Mouse (Mus musculus) megakaryocyte, adult 5-6 weeks (primary cell): ENCODE data around the gene Agr2. TPM values are rescaled to one million over a fixed set of nuclear protein-coding genes. Genes with fewer than 3 reads are reported as not detected.

ENCODE experiments used
- ATAC-seq: 2 replicates; pipeline ENCODE4 v1.8.0; 2016; ENCODE audit warnings: mild to moderate bottlenecking, inconsistent platforms; ENCODE audit not compliant: poor library complexity, severe bottlenecking
- total RNA-seq, 2 experiments: library from RNA; stranded (forward) in 1 of 2; stranded (reverse) in 1 of 2; fragments of 153-499, 151-499 nt in 1 of 2; fragments of 221-1000, 200-1000 nt in 1 of 2; gene quantifications; 2 replicates each; pipeline versions ENCODE4 v1.2.3 to v1.2.4; 2015 to 2017

Agr2 gene
- total RNA-seq (2015) (not detected in 2 replicates), total RNA-seq (2017) (not detected in 2 replicates)

- ATAC-seq, result no peak
Observed at GRCm38 (mm10) chr12:35992711-35993110, at the start of gene Agr2. Gene Agr2 (plus strand): TSS chr12:35992907.

DNA sequence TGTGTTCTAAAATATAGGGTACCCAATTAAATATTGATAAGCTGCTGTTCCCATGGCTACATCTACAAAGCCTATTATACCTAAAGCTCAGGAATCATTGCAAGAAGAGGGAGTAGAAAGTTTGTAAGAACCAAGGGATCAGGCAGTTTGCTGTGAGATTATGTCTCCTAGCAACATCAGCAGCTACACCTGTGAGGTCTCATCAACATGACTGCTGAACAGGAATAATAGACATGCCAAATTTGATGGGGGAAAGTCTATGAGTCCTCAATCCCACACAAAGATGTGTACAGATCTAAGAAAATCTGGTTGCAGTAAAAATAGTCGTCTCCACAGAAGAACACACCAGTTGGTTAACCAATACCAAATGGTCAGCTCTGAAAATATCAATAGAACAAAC is 41.0 kb upstream of the Agr2 start:
- no peak for ATAC-seq

DNA sequence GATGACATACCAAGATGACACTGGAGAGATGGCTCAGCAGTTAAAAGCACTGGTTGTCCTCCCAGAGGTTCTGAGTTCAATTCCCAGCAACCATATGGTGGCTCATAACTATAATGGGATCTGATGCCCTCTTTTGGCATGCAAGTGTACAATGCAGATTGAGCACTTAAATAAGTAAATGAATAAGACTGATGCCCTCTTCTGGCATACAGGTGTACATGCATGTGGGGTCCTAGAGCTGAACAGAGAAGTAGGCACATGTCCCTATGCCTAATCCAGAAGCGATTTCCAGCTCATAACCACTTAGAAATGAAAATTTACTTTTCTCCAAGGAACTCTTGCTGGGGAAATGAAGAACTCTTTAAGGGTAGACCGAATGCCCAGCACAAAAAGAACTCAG is 35.5 kb upstream of the Agr2 start:
- ATAC-seq, result peak; percentile 49; the same call in 1 of the 2 replicates

DNA sequence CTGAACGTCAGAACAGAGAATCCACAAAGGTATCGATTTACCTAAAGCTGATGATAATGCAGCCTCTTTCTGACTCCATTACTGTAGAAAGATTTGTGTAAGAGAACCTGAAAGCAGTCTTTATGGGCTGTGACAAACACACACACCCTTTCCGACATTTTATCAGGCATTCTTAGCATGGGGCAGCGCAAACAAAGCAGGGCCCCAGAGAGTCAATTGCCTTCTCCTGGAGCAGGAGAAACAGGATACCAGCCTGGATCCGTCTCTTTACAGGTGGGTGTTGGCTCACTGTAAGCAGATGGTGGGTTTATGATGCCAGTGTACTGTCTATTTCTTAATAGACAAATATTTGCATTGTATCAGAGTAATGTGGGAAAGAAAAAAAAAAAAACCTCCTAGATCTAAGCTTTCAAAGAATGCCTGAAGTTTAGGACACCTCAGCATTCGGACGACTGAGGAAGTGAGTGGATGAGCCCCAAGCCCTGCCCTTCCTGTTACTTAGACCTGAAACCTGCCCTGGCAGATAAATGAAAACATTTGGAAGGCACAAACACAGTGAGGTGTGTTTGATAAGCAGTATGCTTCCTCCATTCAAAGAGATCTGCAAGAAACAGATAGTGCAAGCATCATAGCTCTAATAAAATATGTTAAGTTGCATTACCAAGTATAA is 26.5 kb upstream of the Agr2 start:
- no peak for ATAC-seq

- no peak for ATAC-seq
Observed at GRCm38 (mm10) chr12:35966768-35967141, 26.0 kb upstream of the Agr2 start.

DNA sequence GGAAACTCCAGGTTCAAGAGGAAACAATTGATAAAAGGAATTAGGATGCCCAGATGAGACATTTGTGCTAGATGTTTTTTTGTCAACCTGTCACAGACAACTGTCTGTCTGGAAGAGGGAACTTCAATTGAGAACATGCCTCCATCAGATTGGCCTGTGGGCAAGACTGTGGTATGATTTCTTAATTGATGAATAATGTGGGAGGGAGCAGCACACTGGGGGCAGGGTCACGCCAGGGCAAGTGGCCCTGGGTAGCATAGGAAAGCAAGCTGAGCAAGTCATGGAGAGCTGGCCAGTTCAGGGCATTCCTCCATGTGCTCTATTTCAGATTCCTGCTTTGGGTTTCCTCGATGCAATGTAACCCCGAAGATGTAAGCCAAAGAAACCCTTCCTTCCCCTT is 16.8 kb upstream of the Agr2 start:
- peak; percentile 67 for ATAC-seq

DNA sequence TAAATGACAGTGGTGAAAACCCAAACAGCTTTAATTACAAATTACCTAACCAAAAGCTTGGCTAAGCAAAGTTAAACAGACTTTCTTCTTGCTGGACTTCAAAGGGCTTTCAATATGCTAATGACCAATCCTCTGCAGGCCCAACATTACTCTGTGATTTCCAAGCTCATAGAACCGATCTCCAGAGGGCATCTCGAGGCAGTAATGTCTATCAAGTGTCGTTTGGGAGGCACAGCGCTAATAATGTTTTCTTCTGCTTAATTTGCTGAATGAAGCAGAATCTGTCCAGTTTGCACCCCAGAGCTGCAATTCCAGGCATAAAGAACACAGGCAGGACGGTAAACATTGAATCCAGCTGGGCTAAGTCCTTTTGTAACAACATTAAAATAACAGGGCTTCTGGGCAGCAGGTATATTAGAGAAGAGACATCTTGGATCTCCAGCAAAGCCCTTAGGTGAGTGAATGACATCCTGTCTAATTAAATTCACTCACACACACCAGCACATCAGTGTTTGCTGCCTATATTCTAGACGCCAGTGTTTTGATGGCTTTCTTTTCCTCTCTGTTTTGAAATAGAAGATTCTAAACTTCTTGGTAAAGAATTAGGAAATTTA is 15.0 kb upstream of the Agr2 start:
- no peak for ATAC-seq

DNA sequence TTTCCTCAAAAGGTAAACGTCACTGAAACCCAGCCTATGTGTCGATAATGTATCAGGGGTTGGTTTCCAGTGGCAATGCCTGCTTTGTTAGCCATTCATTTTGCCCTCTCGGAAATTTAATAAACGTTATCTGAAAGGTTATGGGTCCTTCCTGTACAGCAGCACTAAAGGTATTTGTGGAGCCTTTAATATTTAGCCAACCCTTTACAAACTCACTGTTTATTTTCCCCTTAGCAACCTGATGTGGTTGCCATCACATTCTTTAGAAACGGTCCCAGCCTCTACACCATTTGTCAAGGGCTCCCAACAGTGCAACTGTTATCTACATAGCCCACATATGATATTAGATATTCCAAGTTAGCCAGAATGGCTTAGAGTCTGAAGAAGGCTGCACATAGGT is 13.1 kb upstream of the Agr2 start:
- ATAC-seq, result no peak

DNA sequence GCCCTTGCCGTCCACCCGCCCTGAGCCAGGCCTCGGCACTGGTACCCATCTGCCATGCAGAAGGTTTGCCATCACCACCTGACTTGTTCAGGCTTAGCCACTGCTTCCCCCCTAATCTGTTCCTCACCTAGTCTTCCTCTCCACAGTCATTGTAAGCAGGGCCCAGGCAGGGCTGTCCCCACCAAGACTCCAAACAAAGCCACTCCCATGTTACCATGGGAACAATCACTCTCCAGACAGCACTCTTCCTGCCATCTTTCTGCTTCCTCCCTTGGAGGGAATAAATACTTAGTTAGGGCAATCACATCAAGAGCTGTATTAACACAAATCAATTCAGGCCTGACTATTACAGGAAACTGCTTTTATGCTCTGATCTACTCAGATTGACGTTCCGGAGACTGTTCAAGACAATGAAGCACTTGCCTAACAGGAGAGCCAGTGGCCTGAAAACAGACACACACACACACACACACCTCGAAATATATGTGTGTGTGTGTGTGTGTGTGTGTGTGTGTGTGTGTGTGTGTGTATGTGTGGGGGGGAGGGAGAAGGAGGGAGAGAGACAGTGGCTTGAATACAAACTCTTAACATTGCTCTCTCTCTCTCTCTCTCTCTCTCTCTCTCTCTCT is 10.9 kb upstream of the Agr2 start:
- peak; percentile 41 for ATAC-seq

DNA sequence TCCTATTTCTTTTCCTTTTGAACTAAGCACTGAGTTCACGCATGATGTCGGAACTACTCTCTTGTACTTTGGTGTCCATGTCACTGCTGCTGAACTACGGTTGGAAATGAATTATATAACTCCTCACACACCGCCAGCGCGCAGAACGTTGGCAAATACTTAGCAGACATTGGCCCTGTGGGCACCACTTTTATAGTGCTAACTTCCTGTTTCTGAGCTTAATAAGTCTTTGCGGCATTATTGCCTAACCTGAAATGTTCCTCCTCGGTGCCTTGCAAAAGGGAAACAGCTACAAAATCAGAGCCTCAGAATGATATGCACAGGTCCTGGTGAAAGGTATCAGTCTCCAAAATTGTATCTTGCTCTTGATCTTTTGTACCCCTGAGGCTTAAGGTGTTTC is 9.2 kb upstream of the Agr2 start:
- peak; percentile 92 for ATAC-seq

DNA sequence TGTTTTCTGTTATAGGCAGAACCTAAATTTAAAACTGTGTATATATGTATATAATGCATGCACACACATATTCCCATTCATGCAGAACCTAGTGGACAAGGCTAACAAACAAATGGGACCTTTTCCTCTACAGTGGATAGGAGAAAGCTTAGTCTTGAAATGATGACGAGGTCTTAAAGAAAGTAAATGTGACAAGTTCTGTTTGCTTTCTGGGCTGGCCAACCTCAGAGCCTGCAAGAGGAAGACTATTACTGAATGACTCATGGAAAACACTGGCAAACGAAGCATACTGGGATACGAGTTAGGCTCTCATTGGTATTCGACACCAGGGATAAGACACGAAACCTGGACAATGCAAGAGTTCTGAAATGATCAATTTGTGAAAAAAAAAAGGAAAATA is 8.0 kb upstream of the Agr2 start:
- ATAC-seq, result no peak

DNA sequence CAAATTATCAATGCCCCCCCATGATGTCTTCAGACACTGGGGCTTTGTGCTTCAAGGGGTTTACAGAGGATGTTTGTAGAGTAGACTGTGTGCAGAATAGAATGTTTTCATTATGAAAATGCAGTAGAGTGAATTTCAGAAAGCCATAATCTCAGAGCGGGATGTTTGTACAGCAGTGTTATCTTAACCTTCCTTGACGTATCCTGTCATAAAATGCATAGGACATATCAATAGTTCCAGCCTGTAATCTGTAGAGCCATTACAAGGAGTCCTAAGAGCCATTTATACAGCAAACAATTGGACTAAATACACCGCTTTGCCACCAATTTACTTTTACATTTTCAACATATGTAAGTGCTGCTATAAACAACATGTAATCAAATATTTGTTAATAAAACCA is 876 bp downstream of the Agr2 start:
- no peak for ATAC-seq

- ATAC-seq, result no peak
Observed at GRCm38 (mm10) chr12:35994098-35994497, 1.4 kb downstream of the Agr2 start.

GRCm38 (mm10) chr12:35995799-35996198 is 3.1 kb downstream of the Agr2 start:
- peak; percentile 74 for ATAC-seq

- ATAC-seq, result no peak
Observed at GRCm38 (mm10) chr12:36004714-36005113, 12.0 kb downstream of the Agr2 start.

DNA sequence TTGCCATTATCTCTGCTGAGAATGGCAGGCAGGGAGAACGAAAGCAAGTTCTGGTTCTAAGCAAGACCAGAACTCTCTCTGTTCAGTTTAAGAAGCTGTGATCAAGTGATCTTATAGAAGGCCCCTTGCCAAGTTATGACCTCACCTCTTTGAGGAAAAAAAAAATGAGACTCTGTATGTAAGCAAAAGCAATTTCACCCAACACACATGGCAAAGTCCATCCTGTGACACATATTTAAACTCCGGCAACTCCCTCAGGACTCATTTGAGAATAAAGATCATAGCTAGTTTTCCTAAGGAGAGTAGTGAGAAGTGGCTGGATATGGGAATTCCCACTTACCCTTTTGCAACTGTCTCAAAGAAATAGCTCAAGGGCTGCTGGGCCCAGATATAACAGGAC is 14.9 kb downstream of the Agr2 start:
- ATAC-seq, result no peak

GRCm38 (mm10) chr12:36008364-36009047 is 15.8 kb downstream of the Agr2 start:
- no peak for ATAC-seq

DNA sequence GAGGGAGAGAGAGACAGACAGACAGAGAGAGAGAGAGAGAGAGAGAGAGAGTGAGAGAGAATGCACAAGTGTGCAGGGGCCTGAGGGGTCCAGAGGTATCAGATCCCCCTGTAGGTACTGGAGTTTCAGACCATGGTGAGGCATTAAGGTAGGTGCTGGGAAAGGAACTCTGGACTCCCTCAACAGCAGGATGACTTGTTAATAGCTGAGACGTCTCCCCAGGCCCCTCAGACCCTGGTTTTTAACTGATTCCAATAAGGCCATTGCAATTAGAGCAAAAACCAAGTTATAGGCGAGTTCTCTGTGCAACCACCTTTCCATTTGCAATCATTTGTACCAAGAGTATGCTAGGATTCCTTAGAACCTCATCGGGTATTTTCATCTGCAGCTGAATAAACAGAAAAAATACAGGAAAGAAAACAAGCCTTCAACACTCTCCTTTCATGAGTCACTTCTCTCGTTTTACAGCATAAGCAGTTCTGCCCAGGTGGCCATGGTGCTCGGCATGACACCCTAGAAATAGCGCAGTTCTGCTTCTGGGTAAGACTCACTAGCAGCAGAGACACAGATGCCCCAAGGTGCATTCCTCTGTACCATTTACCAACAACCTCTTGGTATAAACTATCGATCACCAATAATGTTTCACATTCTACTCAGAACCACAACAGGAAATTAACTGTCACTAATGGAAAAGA is 20.7 kb downstream of the Agr2 start:
- ATAC-seq, result no peak

DNA sequence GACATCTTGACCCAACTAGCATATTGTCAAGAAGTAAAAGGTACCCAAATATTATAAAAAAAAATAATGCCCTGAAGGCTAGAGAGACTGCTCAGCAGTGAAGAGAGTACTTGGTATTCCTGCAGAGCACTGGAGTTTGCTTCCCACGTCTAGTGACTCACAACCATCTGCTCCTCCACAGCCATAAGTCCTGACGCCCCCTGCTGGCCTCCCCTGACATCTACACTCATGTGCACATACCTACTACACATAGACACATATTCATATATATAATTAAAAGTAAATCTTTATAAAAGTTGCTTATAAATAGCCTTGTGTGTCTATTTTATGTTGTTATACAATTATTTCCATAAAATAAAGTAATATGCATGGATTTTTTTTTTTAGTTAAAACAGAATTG is 25.1 kb downstream of the Agr2 start:
- ATAC-seq, result no peak

GRCm38 (mm10) chr12:36019572-36019971 is 26.9 kb downstream of the Agr2 start:
- peak; percentile 72 for ATAC-seq

DNA sequence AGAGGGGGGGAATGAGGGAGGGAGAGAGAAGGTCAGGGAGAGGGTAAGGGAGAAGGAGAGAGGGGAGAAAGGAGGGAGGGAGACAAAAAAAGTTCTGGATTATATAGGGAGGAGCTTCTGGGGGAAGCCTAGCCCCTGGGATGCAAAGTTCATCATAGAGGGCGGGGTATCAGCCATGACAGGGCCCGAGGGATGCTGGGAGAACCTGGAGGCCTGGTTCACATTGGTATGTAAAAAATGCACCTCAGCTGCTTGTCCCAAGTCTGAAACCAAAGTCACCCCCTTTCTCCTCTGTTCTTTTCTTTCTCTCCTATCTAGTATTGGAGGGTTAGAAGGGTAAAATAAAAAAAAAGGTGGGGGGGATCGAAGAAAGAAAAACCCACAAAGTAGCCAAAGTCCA is 27.4 kb downstream of the Agr2 start:
- ATAC-seq, result no peak
